Mouse (Mus musculus) heart, adult 2 months (tissue): ENCODE data around the gene Ndst2. TPM values are rescaled to one million over a fixed set of nuclear protein-coding genes. Genes with fewer than 3 reads are reported as not detected.

Experiments
- DNase-seq, 2 experiments: peaks; one replicate each; pipeline ENCODE4 v3.0.0; 2021
- H3K27ac ChIP-seq: fragments of 200-600 bp; 2 replicates; pipeline ENCODE4 v1.8.1; 2022
- H3K27me3 ChIP-seq: fragments of 200-500 bp; 2 replicates; pipeline ENCODE4 v1.6.1; 2012; ENCODE audit warnings: mild to moderate bottlenecking, low read length, inconsistent platforms, mixed read lengths; ENCODE audit not compliant: control insufficient read depth, insufficient read depth
- H3K36me3 ChIP-seq: fragments of 200-500 bp; 2 replicates; pipeline ENCODE4 v1.6.1; 2012; ENCODE audit warnings: low read length, inconsistent platforms; ENCODE audit not compliant: control insufficient read depth, insufficient read depth
- H3K4me1 ChIP-seq: fragments of 200-500 bp; 2 replicates; pipeline ENCODE4 v1.6.1; 2011; ENCODE audit warnings: low read length; ENCODE audit not compliant: control insufficient read depth, insufficient read depth
- H3K4me3 ChIP-seq: fragments of 200-600 bp; 2 replicates; pipeline ENCODE4 v1.8.1; 2022
- H3K79me2 ChIP-seq: fragments of 200-500 bp; replicated peaks from 2 replicates; pipeline ENCODE4 v1.6.1; 2012; ENCODE audit warnings: mild to moderate bottlenecking, inconsistent platforms, low read length, moderate library complexity, mixed read lengths; ENCODE audit not compliant: control insufficient read depth, insufficient read depth
- H3K9ac ChIP-seq: fragments of 200-500 bp; 2 replicates; pipeline ENCODE4 v1.6.1; 2012; ENCODE audit warnings: low read depth, mild to moderate bottlenecking, control low read depth, inconsistent platforms, low read length, mixed read lengths
- CTCF ChIP-seq: fragments of 200-600 bp; IDR thresholded peaks from 2 replicates; pipeline ENCODE4 v1.8.1; 2022; ENCODE audit warnings: antibody characterized with exemption, mild to moderate bottlenecking, moderate library complexity
- EP300 ChIP-seq: fragments of 200-500 bp; IDR thresholded peaks from 2 replicates; pipeline ENCODE4 v1.6.1; 2011; ENCODE audit warnings: low read depth, low read length, control low read depth; ENCODE audit not compliant: insufficient read depth
- POLR2A ChIP-seq: fragments of 200-500 bp; IDR thresholded peaks from 2 replicates; pipeline ENCODE4 v1.6.1; 2011; ENCODE audit warnings: mild to moderate bottlenecking, low read depth, low read length, control low read depth; ENCODE audit not compliant: insufficient read depth
- WGBS: fragments of 180-500 bp; shearing (Covaris S2); methylation state at CpG from one replicate; pipeline ENCODE4 v1.1.7; 2018; 5-methylcytosine and 5-hydroxymethylcytosine counted together
- intact Hi-C: fragments of 180-260 bp; cut with DNase I; formaldehyde crosslinking; loops from one replicate; pipeline ENCODE4 v1.15.1; 2025
- polyA plus RNA-seq: library from polyadenylated mRNA; depleted of rRNA; stranded (reverse); fragments of >200 nt; gene quantifications from 2 replicates; pipeline ENCODE4 v1.2.3, GENCODE M21; 2012
- total RNA-seq, 2 experiments: library from RNA; stranded (reverse); gene quantifications; 2 replicates each; pipeline ENCODE4 v1.2.3; 2021

Gene Ndst2
- total and polyA plus RNA-seq, 3 experiments: 8.3 to 15.5 (median 8.5) TPM

DNA sequence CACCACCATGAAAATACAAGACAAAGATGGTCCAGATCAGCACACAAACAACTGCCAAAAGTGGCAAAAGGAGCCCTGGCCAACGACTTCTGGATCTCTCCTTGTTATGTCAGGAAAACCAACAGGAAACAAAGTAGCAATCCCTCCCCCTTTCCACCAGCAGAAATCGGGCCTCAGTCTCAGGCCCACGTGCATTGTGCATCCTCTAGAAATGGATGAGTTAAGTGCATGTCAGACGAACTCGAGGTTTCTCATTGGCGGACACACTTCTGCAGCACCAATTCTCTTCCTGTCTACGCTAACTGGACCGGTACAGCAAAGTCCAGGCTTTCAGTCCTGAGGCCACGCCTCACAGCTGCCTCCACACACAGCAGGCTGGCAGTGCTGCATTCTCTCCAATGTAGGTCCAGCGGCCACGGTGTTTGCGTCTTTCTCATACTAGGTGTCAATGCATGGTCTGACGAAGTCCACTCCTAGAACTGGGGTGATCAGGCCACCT, 1.6 kb upstream of the Ndst2 start:
- no peak for TF ChIP-seq EP300
- TF ChIP-seq CTCF: no peak
- TF ChIP-seq POLR2A: no peak
- no peaks in the 10 kb centered on the region for H3K36me3 ChIP-seq
- WGBS: 51% methylated on average over 13 of the region's 13 CpGs
- peaks cover 3% of the 10 kb centered on the region; the same call in 1 of the 2 replicates for H3K79me2 ChIP-seq
- no peaks in the 10 kb centered on the region for H3K27me3 ChIP-seq
- no peak overlapping the region for H3K9ac ChIP-seq
- peak overlapping the region; percentile 20; the same call in 1 of the 2 replicates for H3K27ac ChIP-seq
- H3K4me1 ChIP-seq: peaks cover 7% of the 10 kb centered on the region
- no peak overlapping the region for H3K4me3 ChIP-seq
- no peak for DNase-seq
- intact Hi-C loops: loop anchor here (2.0 to 10.0 kb wide), 2 partner anchors 61 to 139 kb away; no protein-coding TSS in a partner anchor

DNA sequence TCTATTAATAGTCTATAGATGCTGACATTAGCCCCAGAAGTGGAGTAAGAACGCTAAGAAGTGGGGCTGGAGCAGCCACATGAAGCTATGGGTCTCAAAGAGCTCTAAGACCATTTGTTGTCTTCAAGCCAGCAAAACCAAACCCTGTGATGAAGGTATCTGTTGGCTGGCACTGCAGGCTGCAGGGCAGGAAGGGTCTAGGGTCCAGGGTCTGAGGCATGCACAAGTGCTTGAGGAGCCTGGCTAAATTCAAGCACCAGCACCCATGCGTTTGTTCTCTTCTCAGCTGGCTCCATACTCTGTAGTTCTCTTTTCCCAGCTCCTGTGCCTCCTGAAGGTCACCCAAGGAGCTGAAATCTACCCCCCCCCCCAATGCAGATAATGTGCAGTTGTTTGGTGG, 690 bp upstream of the Ndst2 start:
- Histone ChIP-seq H3K27me3 (no peaks in the 10 kb centered on the region), H3K79me2 (peaks cover 3% of the 10 kb centered on the region; the same call in 1 of the 2 replicates), H3K27ac (peak overlapping the region; percentile 98), H3K36me3 (no peaks in the 10 kb centered on the region), H3K4me1 (peaks cover 7% of the 10 kb centered on the region), H3K9ac (no peak overlapping the region), H3K4me3 (peak overlapping the region; percentile 94; the same call in 1 of the 2 replicates)
- WGBS: 34% methylated on average over 2 of the region's 2 CpGs
- intact Hi-C loops: loop anchor here (10.0 kb wide), 1 partner anchor 140 kb away; no protein-coding TSS in a partner anchor
- TF ChIP-seq EP300: no peak
- no peak for DNase-seq

DNA sequence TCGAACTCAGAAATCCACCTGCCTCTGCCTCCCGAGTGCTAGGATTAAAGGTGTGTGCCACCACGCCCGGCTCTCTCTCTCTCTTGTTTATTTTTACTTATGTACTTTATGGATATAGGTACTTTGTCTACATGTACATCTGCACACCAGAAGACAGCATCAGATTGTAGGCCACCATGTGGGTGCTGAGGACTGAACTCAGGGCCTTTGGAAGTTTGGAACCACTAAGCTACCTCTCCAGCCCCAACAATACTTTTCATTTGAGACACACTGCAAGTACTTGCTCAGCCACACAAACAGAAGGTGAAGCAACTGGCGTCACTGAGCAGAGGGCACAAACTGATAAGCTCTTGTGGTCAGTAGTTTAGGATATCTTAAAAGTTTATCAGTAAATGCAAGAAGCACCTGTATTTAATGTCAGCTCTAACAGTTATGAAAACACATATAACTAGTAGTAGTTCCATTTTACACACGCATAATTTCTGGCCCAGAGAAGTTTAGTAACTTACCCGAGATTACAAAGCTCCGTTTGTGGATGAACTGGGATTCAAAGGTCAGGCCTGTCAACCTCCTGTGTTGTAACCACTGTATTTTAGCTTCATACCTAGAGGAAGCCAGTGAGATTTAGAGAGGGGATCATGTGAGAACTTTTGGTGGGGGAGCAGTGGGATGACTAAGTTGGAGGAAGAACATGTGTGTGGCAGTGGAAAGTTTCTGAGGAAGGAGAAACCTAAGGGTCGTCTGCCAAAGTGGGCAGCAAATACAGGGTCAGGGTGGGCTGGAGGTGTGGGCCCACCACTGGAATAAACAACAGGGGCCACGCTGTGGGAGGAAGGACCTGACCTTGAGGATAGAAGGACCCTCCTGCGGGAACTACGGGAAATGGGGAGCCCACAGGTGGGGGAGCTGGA, 1.1 kb downstream of the Ndst2 start:
- Histone ChIP-seq H3K79me2 (peaks cover 3% of the 10 kb centered on the region; the same call in 1 of the 2 replicates), H3K4me1 (peaks cover 7% of the 10 kb centered on the region), H3K27me3 (no peaks in the 10 kb centered on the region), H3K36me3 (no peaks in the 10 kb centered on the region), H3K27ac (peak overlapping the region; percentile 98), H3K9ac (peak overlapping the region; percentile 96), H3K4me3 (peak overlapping the region; percentile 94)
- WGBS: 38% methylated on average over 12 of the region's 12 CpGs
- no peak for TF ChIP-seq POLR2A
- TF ChIP-seq EP300: no peak
- DNase-seq: no peak
- intact Hi-C loops: loop anchor here (10.0 kb wide), 1 partner anchor 142 kb away; no protein-coding TSS in a partner anchor

DNA sequence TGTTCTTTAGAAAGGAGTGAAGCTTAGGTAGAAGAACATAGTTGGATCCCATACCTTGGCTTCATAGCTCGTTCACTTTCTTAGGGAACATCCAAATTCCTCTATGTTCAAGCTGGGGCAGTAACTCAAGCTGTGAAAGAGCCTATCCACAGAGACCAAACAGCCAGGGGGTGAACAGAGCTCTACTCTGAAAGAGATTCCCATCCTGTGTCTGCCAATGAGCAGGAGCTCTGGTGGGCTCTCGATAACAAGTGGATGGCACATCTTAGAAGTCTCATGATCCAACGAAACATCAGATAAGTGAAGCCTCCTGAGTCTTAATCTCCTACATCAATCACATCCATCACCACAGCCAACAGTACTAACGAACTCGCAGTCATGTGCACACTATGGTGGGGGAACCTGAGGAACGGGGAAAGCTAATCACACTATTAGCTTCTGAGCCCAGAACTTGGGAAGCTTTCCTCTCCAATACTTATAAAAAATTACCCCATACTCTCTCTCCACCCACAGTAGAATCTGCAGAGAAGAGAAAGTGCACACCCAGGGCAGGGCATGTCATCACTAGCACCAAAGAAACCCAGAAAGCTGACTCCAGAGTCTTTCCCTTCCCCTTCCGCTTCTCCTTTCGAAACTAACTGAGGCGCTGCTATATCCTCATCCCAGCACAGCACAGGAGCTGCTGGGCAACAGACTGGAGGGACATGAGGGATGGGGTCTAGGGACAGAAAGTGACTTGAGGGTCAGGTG, 3.3 kb downstream of the Ndst2 start:
- no peaks in the 10 kb centered on the region for H3K27me3 ChIP-seq
- no peak overlapping the region for H3K4me3 ChIP-seq
- peaks cover 7% of the 10 kb centered on the region for H3K4me1 ChIP-seq
- intact Hi-C loops: loop anchor here (10.0 kb wide), 1 partner anchor 144 kb away; no protein-coding TSS in a partner anchor
- no peak overlapping the region for H3K9ac ChIP-seq
- WGBS: 82% methylated on average over 9 of the region's 9 CpGs
- H3K79me2 ChIP-seq: peaks cover 3% of the 10 kb centered on the region; the same call in 1 of the 2 replicates
- TF ChIP-seq CTCF: no peak
- TF ChIP-seq POLR2A: no peak
- TF ChIP-seq EP300: no peak
- DNase-seq: no peak
- H3K36me3 ChIP-seq: no peaks in the 10 kb centered on the region
- H3K27ac ChIP-seq: no peak overlapping the region

DNA sequence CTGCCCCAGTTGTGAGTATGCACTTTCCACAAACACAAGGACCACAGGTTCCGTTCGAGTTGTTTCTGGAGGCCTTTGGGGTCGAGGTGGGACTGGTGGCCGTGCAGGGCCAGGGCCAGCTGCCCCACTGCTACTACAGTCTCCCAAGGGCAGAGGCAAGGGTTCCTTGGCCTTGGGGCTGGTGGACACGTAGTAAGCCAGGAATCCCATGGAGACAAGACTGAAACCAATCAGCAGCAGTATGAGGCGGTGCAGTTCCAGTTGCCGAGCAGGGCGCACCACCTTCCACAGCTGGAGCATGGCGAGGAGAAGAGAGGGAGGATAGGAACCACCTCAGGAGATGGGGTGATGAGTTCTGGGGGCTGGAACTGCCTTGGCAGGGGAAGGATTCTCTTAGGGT, 4.5 kb downstream of the Ndst2 start:
- H3K9ac ChIP-seq: no peak overlapping the region
- H3K27ac ChIP-seq: no peak overlapping the region
- H3K27me3 ChIP-seq: no peaks in the 10 kb centered on the region
- peaks cover 3% of the 10 kb centered on the region; the same call in 1 of the 2 replicates for H3K79me2 ChIP-seq
- H3K4me3 ChIP-seq: no peak overlapping the region
- no peak for TF ChIP-seq POLR2A
- no peak for TF ChIP-seq EP300
- no peak for TF ChIP-seq CTCF
- H3K4me1 ChIP-seq: peaks cover 3% of the 10 kb centered on the region
- WGBS: 87% methylated on average over 9 of the region's 9 CpGs
- intact Hi-C loops: loop anchor here (10.0 kb wide), 1 partner anchor 145 kb away; no protein-coding TSS in a partner anchor
- no peak for DNase-seq
- H3K36me3 ChIP-seq: no peaks in the 10 kb centered on the region
